ENCODE assay signal across 9 mouse cellular contexts in genomic region chr4:115938276-115939160, GRCm38 (mm10). TPM values are rescaled to one million over a fixed set of nuclear protein-coding genes. Genes with fewer than 3 reads are reported as not detected.
A peak's percentile ranks its signal among the peaks of the same experiment; 100 is the strongest.
DNase-seq lines count a peak whose midpoint lies in the region; ATAC-seq and TF ChIP-seq lines count a peak whose summit lies in the region.
"Had no signal": no experiment of that assay in that cellular context is flagged by ENCODE, and none has a peak within 500 bp of the region (broad histone marks: within the 10 kb centered on the region; RNA-seq: fewer than 3 reads in every experiment).

No protein-coding gene starts in this region.

- no peak for TF ChIP-seq CTCF in left cerebral cortex, adult 2 months (IDR thresholded peaks at IDR 0.05)

- H3K4me2 ChIP-seq in forebrain, embryonic 11.5 days (ENCODE audit: low read depth, low read length, severe bottlenecking): peak overlapping the region; percentile 61; the same call in 1 of the 2 replicates

- H3K36me3 ChIP-seq in forebrain, embryonic 11.5 days (ENCODE audit: control insufficient read depth, insufficient read depth, low read length): no peaks in the 10 kb centered on the region

- WGBS in forebrain, embryonic 11.5 days: under 1% methylated on average over 37 of the region's 37 CpGs

- DNase-seq in left cerebral cortex, adult 2 months (ENCODE audit: extremely low spot score in 1 of 2, low spot score in 2 of 2): peak; percentile 22 to 32
- no peak for DNase-seq in left cerebral cortex, adult 11 months (ENCODE audit: low spot score)
- DNase-seq in cerebellum, postnatal 14 days: peak; percentile 50 to 71
- peak; percentile 71 for DNase-seq in forebrain, embryonic 11.5 days (ENCODE audit: low spot score)
- DNase-seq in kidney, postnatal 14 days: peak; percentile 25
- peak; percentile 53 for DNase-seq in right cerebral cortex, postnatal 4 days
- no peak for DNase-seq in adipocyte (ENCODE audit: low spot score)
- no peak for DNase-seq in gastrocnemius, postnatal 4 days (ENCODE audit: low spot score in 2 of 2)

- H3K27me3 ChIP-seq in forebrain, embryonic 11.5 days (ENCODE audit: control insufficient read depth, insufficient read depth, low read length): peaks cover 95% of the 10 kb centered on the region

- H3K4me3 ChIP-seq in left cerebral cortex, adult 2 months: no peak overlapping the region
- H3K4me3 ChIP-seq in forebrain, embryonic 11.5 days (ENCODE audit: low read depth, low read length): peak overlapping the region; percentile 28; the same call in 1 of the 2 replicates

- H3K27ac ChIP-seq in left cerebral cortex, adult 2 months: no peak overlapping the region
- H3K27ac ChIP-seq in forebrain, embryonic 11.5 days (ENCODE audit: low read depth, low read length): no peak overlapping the region

- no peaks in the 10 kb centered on the region for H3K9me3 ChIP-seq in forebrain, embryonic 11.5 days (ENCODE audit: control insufficient read depth, low read length)

- ATAC-seq in forebrain, embryonic 11.5 days (replicated peaks; ENCODE audit: low FRiP score): no peak

- intact Hi-C loops in left cerebral cortex, adult 2 months (cut with DNase I): loop anchor here (5.0 kb wide), 2 partner anchors 876 to 1036 kb away; no protein-coding TSS in a partner anchor

- no peak overlapping the region for H3K9ac ChIP-seq in forebrain, embryonic 11.5 days (ENCODE audit: low read length)

- H3K4me1 ChIP-seq in forebrain, embryonic 11.5 days (replicated peaks; ENCODE audit: control insufficient read depth, insufficient read depth, low read length): peaks cover 10% of the 10 kb centered on the region

RNA-seq across cellular contexts. Expression of gene Dmbx1, which starts 1.2 kb away (rescaled TPM):
- total RNA-seq in left cerebral cortex, adult 2 months (2021): not detected
- polyA plus RNA-seq in forebrain, embryonic 11.5 days (2014; fragmentation: Nextera tagmentation; extraction: Ambion mirVana): 0.35 and 0.48 TPM in 2 replicates
- total RNA-seq in gastrocnemius, postnatal 4 days (2021): not detected
- polyA plus RNA-seq: heart, embryonic 14.5 days had no signal

RNA-seq across cellular contexts. Expression of gene 6430628N08Rik, which starts 48.1 kb away (rescaled TPM):
- 1 to 10 TPM in 1 of 2 experiments, under 1 TPM in 1; 0.77 to 1.1 TPM for total RNA-seq in left cerebral cortex, adult 2 months (2021)
- not detected in 2 replicates for polyA plus RNA-seq in forebrain, embryonic 11.5 days (2014; fragmentation: Nextera tagmentation; extraction: Ambion mirVana)
- not detected for total RNA-seq in gastrocnemius, postnatal 4 days (2021)
- polyA plus RNA-seq: heart, embryonic 14.5 days had no signal

RNA-seq across cellular contexts. Expression of gene Kncn, which starts 54.3 kb away (rescaled TPM):
- total RNA-seq in left cerebral cortex, adult 2 months (2021): under 1 TPM; 0.45 to 0.70 TPM
- not detected in 2 replicates for polyA plus RNA-seq in forebrain, embryonic 11.5 days (2014; fragmentation: Nextera tagmentation; extraction: Ambion mirVana)
- total RNA-seq in gastrocnemius, postnatal 4 days (2021): not detected
- polyA plus RNA-seq: heart, embryonic 14.5 days had no signal

Comparison
In these comparisons a context has a peak if more than half of its experiments do, and no peak if none do; other contexts are left out.
1. DNase-seq: peak in left cerebral cortex, adult 2 months (2 of 2), cerebellum, postnatal 14 days (2 of 2), forebrain, embryonic 11.5 days (single experiment), kidney, postnatal 14 days (single experiment) and right cerebral cortex, postnatal 4 days (single experiment); none in left cerebral cortex, adult 11 months (single experiment), adipocyte (single experiment) and gastrocnemius, postnatal 4 days (0 of 2).